ENCODE assay signal across 8 mouse cellular contexts in the genomic region with DNA sequence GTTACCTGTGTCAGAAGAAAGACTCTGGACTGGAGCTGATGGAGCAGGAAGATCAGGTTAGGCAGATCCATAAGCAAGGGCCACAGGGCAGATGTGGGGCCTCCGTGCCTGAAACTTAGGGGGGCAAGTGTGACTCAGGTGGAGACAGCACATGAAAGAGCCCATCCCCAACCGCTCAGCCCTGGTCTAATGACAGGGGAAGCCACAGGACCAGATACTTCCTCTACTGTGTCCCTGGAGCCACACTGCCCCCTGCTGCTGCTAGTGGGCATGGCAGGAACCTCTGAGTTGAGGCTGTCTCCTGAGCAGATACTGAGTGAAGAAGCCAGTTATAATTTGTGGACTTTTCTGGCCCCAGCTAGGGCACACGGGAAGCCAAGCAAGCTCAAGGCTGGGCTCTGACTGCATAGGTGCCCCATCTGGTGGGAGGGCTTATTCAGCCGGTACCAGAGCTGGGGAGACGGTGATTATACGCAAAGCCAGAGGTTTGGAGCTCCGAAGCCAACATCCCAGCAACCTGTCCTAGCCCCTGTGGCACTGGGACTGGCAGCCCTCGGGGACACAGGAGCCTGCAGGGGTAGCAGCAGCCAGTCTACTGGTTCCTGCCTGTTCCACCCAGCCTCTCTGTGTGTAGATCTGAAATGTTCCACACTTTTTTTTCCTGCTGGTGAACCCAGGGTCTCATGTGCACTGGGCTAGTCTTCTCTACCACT. TPM values are rescaled to one million over a fixed set of nuclear protein-coding genes. Genes with fewer than 3 reads are reported as not detected.
A peak's percentile ranks its signal among the peaks of the same experiment; 100 is the strongest.
DNase-seq lines count a peak whose midpoint lies in the region; ATAC-seq and TF ChIP-seq lines count a peak whose summit lies in the region.

No protein-coding gene starts in this region.

- no peak for TF ChIP-seq CTCF in Patski (IDR thresholded peaks at IDR 0.05)
- peak; percentile 99 for TF ChIP-seq CTCF in left cerebral cortex, adult 2 months (IDR thresholded peaks at IDR 0.05)

- no peak for DNase-seq in Patski (ENCODE audit: low read depth, low spot score)
- DNase-seq in cerebellum, postnatal 14 days = peak; percentile 99
- peak; percentile 93 for DNase-seq in frontal cortex, postnatal 36 days (ENCODE audit: low spot score in 2 of 2)
- peak; percentile 47 for DNase-seq in hindlimb bud, embryonic 11.5 days (ENCODE audit: extremely low spot score, low read depth, low spot score)
- peak; percentile 86 to 94 for DNase-seq in left cerebral cortex, adult 2 months (ENCODE audit: extremely low spot score in 1 of 2, low spot score in 2 of 2)
- DNase-seq in right cerebral cortex, postnatal 10 days (ENCODE audit: low spot score in 2 of 2) = peak; percentile 91 to 93
- peak; percentile 91 for DNase-seq in urinary bladder, postnatal 14 days (ENCODE audit: low spot score)

- intact Hi-C loops in left cerebral cortex, adult 2 months (cut with DNase I) = loop anchor here (1.0 kb wide), 3 partner anchors 152 to 329 kb away; no protein-coding TSS in a partner anchor

- in situ Hi-C loops in Patski (cut with MboI; ENCODE audit: low pct_unique_long_range_greater_than_20kb) = loop anchor here (5.0 to 10.0 kb wide), 5 partner anchors 153 to 362 kb away; partner anchors contain the start of genes Rpl13 and Spg7

- peak; percentile 51 for ATAC-seq in Patski

- CTCF ChIA-PET in Patski (lab: Charles Lee) = interaction anchor here (0.8 to 1.5 kb wide), 4 partner anchors 13 to 277 kb away, joined by 3 to 10 read pairs (median 4); partner anchors contain the start of gene Pabpn1l

- H3K27ac ChIP-seq in left cerebral cortex, adult 2 months = no peak overlapping the region

- POLR2A ChIA-PET in Patski (lab: Charles Lee) = no interaction called here

- H3K4me1 ChIP-seq in megakaryocyte, embryonic 14.5 days = peaks cover 48% of the 10 kb centered on the region

- H3K36me3 ChIP-seq in megakaryocyte, embryonic 14.5 days (replicated peaks; ENCODE audit: low read length) = peaks cover 9% of the 10 kb centered on the region

- H3K27me3 ChIP-seq in Patski = no peaks in the 10 kb centered on the region
- peaks cover 75% of the 10 kb centered on the region for H3K27me3 ChIP-seq in megakaryocyte, embryonic 14.5 days (replicated peaks)

- H3K9me3 ChIP-seq in megakaryocyte, embryonic 14.5 days = peaks cover 13% of the 10 kb centered on the region

- no peak overlapping the region for H3K4me3 ChIP-seq in left cerebral cortex, adult 2 months
- peak overlapping the region; percentile 82 for H3K4me3 ChIP-seq in megakaryocyte, embryonic 14.5 days (replicated peaks)

RNA-seq across cellular contexts. Expression of gene Cdh15, which starts 17.3 kb away (rescaled TPM):
- polyA plus RNA-seq in Patski (2021) = 0.12 TPM
- total RNA-seq in left cerebral cortex, adult 2 months (2021) = 1 to 10 TPM in 1 of 2 experiments, under 1 TPM in 1; 0.97 to 1.1 TPM
- polyA plus RNA-seq in megakaryocyte, embryonic 14.5 days (2012; ENCODE audit: insufficient read depth, low replicate concordance) = not detected in 2 replicates

RNA-seq across cellular contexts. Expression of gene Acsf3, which starts 55.2 kb away (rescaled TPM):
- polyA plus RNA-seq in Patski (2021) = 25.5 TPM
- 10 to 100 TPM; 22.8 to 23.3 TPM for total RNA-seq in left cerebral cortex, adult 2 months (2021)
- polyA plus RNA-seq in megakaryocyte, embryonic 14.5 days (2012; ENCODE audit: insufficient read depth, low replicate concordance) = 9.9 and 23.1 TPM in 2 replicates
